Mouse (Mus musculus) C2C12 (cell line): ENCODE measurements around the gene Adamts17. TPM values are rescaled to one million over a fixed set of nuclear protein-coding genes. Genes with fewer than 3 reads are reported as not detected.

ENCODE experiments used
- H3K27me3 ChIP-seq: one replicate; pipeline ENCODE4 v1.6.1; 2011; ENCODE audit not compliant: control insufficient read depth, insufficient read depth, insufficient read length
- H3K36me3 ChIP-seq: one replicate; pipeline ENCODE4 v1.6.1; 2011; ENCODE audit not compliant: control insufficient read depth, insufficient read depth
- H3K4me3 ChIP-seq: one replicate; pipeline ENCODE4 v1.5.1; 2011; ENCODE audit warnings: mild to moderate bottlenecking, control low read depth; ENCODE audit not compliant: poor library complexity, insufficient read depth, severe bottlenecking
- H3K79me2 ChIP-seq: one replicate; pipeline ENCODE4 v1.6.1; 2011; ENCODE audit not compliant: control insufficient read depth, insufficient read depth
- H3K79me3 ChIP-seq: one replicate; pipeline ENCODE4 v1.6.1; 2011; ENCODE audit warnings: low read depth, control low read depth
- H3ac ChIP-seq: one replicate; pipeline ENCODE3; 2011; ENCODE audit warnings: low read depth; ENCODE audit not compliant: control insufficient read depth, insufficient read length
- CEBPB ChIP-seq: IDR thresholded peaks from one replicate; pipeline ENCODE4 v1.6.1; 2011; ENCODE audit warnings: low read depth, mild to moderate bottlenecking, control low read depth, moderate library complexity
- CTCF ChIP-seq: IDR thresholded peaks from one replicate; pipeline ENCODE4 v1.5.1; 2011; ENCODE audit not compliant: control insufficient read depth, insufficient read depth, insufficient read length
- FOSL1 ChIP-seq: IDR thresholded peaks from one replicate; pipeline ENCODE4 v1.8.0; 2011; ENCODE audit warnings: mild to moderate bottlenecking, low read length; ENCODE audit not compliant: poor library complexity, insufficient read depth, severe bottlenecking
- MAX ChIP-seq: IDR thresholded peaks from one replicate; pipeline ENCODE4 v1.6.1; 2011; ENCODE audit warnings: mild to moderate bottlenecking, control low read depth
- MYOD1 ChIP-seq: IDR thresholded peaks from one replicate; pipeline ENCODE4 v1.6.1; 2011; ENCODE audit warnings: low read depth; ENCODE audit not compliant: control insufficient read depth, insufficient read length
- MYOG ChIP-seq: IDR thresholded peaks from one replicate; pipeline ENCODE4 v1.6.1; 2011; ENCODE audit not compliant: control insufficient read depth, insufficient read length; ENCODE audit errors: extremely low read depth
- USF1 ChIP-seq: IDR thresholded peaks from one replicate; pipeline ENCODE4 v1.6.1; 2011; ENCODE audit warnings: low read depth, mild to moderate bottlenecking, control low read depth, moderate library complexity
- polyA plus RNA-seq: library from polyadenylated mRNA; unstranded; fragments of >200 nt; fragmentation: generic; extraction: Trizol; gene quantifications from one replicate; pipeline ENCODE4 v1.2.1, GENCODE M21; 2012; ENCODE audit warnings: missing spikeins

Adamts17 gene
- polyA plus RNA-seq, 1 experiment: 0.04 TPM

DNA sequence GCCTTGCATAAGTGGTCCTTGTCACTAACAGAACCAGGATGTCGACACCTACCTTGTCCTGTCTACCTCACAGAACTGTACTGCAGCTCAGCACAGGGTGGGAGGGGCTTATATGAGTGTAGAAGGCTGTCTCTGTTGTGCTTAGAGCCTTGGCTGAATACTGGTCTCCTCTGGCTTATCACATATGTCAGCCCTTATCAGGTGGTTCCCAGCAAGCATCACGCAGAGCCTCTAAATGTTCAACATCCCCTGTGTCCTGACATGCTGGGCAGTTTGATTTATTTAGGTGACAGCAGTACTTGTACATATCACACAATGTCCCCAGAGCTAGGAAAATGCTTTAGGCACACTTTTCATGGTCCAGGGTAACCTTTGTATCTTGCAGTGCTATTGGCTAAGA, 191.7 kb downstream of the Adamts17 start:
- H3K79me3 ChIP-seq: no peaks in the 10 kb centered on the region
- peaks cover 16% of the 10 kb centered on the region for H3K27me3 ChIP-seq
- no peak overlapping the region for H3K4me3 ChIP-seq
- TF ChIP-seq MAX: no peak
- no peak for TF ChIP-seq USF1
- no peaks in the 10 kb centered on the region for H3K79me2 ChIP-seq
- no peaks in the 10 kb centered on the region for H3K36me3 ChIP-seq
- no peak overlapping the region for H3ac ChIP-seq

DNA sequence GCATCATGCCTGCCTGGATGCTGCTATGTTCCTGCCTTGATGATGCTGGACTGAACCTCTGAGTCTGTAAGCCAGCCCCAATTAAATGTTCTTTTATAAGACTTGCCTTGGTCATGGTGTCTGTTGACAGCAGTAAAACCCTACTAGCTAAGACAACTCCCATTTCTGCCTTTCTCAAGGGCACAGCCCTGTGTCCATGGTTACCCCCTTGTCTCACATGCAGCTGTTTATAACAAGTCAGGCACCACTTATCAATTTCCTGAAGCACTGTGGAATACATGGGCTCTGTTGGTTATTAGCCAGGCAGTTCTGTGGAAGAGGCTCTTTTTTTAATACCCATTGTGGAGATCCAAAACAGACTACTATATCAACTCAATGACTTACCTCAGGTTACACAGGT, 193.1 kb downstream of the Adamts17 start:
- Histone ChIP-seq H3K4me3 (no peak overlapping the region), H3K79me2 (no peaks in the 10 kb centered on the region), H3K27me3 (peaks cover 11% of the 10 kb centered on the region), H3ac (no peak overlapping the region), H3K36me3 (no peaks in the 10 kb centered on the region), H3K79me3 (no peaks in the 10 kb centered on the region)
- no peak for TF ChIP-seq MYOD1
- no peak for TF ChIP-seq FOSL1
- no peak for TF ChIP-seq MAX
- TF ChIP-seq MYOG: no peak
- no peak for TF ChIP-seq CEBPB
- TF ChIP-seq USF1: no peak
- TF ChIP-seq CTCF: no peak

DNA sequence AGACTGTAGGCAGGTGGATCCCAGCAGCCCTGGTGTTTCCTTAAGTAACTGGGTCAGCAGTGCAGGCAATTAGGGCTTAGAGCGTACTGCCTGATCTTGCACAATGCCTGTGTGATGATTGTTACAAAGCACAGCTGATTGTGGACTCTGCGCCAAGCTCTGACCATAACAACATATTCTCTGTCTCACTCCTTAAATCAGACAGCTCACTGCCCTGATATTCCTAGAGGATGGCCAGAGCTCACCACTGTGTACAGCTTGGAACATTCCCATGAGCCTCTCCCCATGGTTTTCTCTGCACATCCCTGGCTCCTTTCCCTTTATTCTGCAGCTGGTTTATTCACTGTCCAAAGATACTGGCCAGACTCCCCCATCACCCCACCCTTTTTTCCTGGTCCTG, 194.8 kb downstream of the Adamts17 start:
- no peaks in the 10 kb centered on the region for H3K36me3 ChIP-seq
- no peak overlapping the region for H3K4me3 ChIP-seq
- H3K79me3 ChIP-seq: no peaks in the 10 kb centered on the region
- H3K79me2 ChIP-seq: no peaks in the 10 kb centered on the region
- TF ChIP-seq MYOG (no peak), MYOD1 (no peak), CEBPB (no peak), USF1 (no peak), MAX (no peak), FOSL1 (no peak), CTCF (no peak)
- H3ac ChIP-seq: no peak overlapping the region
- H3K27me3 ChIP-seq: peaks cover 9% of the 10 kb centered on the region

DNA sequence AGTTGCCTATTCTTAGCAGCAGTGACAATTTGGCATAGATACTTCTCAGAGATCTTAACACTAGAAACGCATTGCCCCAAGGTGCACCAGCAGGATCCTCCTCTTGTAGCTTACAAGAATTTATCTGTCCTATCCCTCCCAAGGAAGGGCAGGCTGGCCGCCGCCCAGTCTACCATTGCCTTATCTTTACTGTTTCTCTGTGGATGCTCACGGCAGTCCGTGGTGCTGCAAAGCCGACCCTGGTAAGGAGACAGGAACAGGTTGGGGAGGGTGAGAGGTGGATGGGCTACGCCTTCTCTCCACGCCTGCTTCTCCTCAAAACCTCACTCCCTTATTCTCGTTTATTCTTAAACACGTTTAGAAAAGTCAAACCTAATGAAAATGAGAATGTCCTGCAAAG, 195.7 kb downstream of the Adamts17 start:
- Histone ChIP-seq H3K79me3 (no peaks in the 10 kb centered on the region), H3K27me3 (peaks cover 9% of the 10 kb centered on the region), H3K36me3 (no peaks in the 10 kb centered on the region), H3K79me2 (no peaks in the 10 kb centered on the region), H3K4me3 (no peak overlapping the region), H3ac (no peak overlapping the region)
- no peak for TF ChIP-seq USF1
- no peak for TF ChIP-seq MYOD1
- no peak for TF ChIP-seq CTCF
- no peak for TF ChIP-seq MYOG
- TF ChIP-seq FOSL1: no peak
- no peak for TF ChIP-seq CEBPB

DNA sequence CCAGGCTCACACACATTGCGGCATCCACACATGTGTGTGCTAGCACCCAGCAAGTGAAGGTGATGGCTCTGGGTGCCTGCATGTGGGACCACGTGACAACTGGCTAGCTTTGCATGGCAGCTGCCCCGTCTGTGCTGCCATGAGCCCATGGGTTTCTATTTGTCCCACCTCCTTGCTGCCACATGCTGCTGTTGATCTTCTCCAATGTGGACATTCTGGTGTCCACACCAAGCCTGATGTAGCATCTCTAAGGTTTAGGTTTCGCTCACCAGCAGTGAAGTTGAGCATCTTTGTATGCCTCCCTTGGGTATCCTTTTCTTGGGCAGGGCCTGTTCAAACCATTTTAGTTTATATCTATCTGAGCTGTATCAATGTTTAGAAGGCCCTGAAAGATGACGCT, 196.1 kb downstream of the Adamts17 start:
- H3K36me3 ChIP-seq: no peaks in the 10 kb centered on the region
- H3K79me2 ChIP-seq: no peaks in the 10 kb centered on the region
- no peaks in the 10 kb centered on the region for H3K79me3 ChIP-seq
- H3K27me3 ChIP-seq: peaks cover 9% of the 10 kb centered on the region
- no peak overlapping the region for H3ac ChIP-seq
- TF ChIP-seq USF1 (no peak), MYOG (no peak), FOSL1 (no peak), MAX (no peak), MYOD1 (no peak)
- H3K4me3 ChIP-seq: no peak overlapping the region

DNA sequence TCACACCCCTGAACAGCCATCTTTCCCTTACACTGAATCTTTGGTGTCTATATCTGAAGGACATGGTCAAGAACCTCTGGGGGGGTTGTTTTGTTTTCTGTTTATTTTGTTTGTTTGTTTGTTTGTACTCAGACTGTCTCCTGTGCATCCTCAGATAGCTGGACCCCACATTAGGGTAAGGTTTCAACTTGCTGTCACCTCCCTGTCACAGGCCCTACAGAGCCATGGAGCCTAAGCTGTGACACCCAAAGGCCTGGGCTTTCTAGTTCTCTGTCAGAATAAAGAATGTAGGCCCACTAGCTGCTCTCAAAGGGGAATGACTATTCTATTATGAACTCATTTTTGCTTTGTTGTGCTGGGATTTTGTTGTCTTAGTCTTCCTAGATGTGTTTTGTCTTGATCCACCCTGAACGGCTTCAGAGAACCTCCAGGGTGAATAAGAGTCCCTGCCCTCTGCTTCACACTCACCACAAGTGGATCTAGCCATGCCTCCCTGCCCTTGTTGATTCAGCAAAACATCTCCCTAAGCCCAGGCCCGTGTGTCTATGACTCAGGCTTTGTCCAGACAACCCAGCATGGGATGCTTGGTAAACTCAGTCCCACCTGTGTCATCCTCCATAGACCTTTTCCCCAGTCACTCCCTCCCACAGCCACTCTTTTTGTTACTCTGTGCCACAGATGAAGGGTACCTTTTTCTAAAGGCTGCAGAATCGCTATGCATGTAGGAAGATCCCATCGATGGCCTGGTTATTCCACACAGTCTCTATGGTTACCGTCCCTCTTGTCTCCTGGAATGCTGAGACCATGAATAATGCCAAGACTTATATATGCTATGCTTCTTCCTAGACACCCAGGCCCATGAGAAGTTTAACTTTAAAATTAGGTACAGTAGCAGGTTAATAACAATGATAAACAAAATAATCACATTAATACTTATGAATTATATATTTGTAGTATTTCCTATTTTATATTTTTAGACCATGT, 197.3 kb downstream of the Adamts17 start:
- H3ac ChIP-seq: no peak overlapping the region
- TF ChIP-seq CTCF: no peak
- TF ChIP-seq USF1: no peak
- TF ChIP-seq FOSL1: no peak
- no peak for TF ChIP-seq MYOG
- no peak for TF ChIP-seq CEBPB
- no peak for TF ChIP-seq MYOD1
- TF ChIP-seq MAX: no peak
- H3K4me3 ChIP-seq: no peak overlapping the region
- no peaks in the 10 kb centered on the region for H3K36me3 ChIP-seq
- H3K79me2 ChIP-seq: no peaks in the 10 kb centered on the region
- H3K79me3 ChIP-seq: no peaks in the 10 kb centered on the region
- H3K27me3 ChIP-seq: peaks cover 12% of the 10 kb centered on the region
